In the genomic region with DNA sequence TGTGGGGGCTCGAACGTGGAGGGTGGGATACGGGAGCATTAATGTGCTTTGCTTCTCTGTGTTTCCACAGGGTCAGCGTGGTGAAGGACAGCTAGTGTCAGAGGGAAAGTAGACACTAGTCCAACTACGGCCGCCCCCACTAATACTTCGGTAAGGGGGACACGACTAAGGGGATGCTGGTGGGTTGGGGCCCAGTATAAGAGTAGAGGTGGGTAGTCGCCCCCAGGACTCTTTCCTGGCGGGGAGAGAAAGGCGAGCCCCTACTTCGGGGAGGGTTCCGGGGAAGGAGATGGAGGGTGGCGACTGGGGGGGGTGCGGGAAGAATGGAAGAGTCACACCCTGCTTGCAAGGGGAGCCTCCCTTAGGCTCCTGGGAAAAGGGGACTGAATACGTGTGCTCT, we compare ENCODE assay signal across 8 mouse cellular contexts. TPM values are rescaled to one million over a fixed set of nuclear protein-coding genes. Genes with fewer than 3 reads are reported as not detected.
A peak's percentile ranks its signal among the peaks of the same experiment; 100 is the strongest.
DNase-seq lines count a peak whose midpoint lies in the region; ATAC-seq and TF ChIP-seq lines count a peak whose summit lies in the region.

No protein-coding gene starts in this region.

- no peak overlapping the region for H3K9ac ChIP-seq in hindbrain, postnatal 0 days (replicated peaks; ENCODE audit: low read length)
- H3K9ac ChIP-seq in lung, postnatal 0 days (replicated peaks; ENCODE audit: low read depth): no peak overlapping the region

- peaks cover 25% of the 10 kb centered on the region for H3K4me1 ChIP-seq in thymus, adult 2 months (replicated peaks; ENCODE audit: control insufficient read depth, insufficient read depth, low read length)
- no peaks in the 10 kb centered on the region for H3K4me1 ChIP-seq in hindbrain, postnatal 0 days (ENCODE audit: insufficient read depth, low read length)
- H3K4me1 ChIP-seq in lung, postnatal 0 days (ENCODE audit: insufficient read depth, low read depth, low read length): no peaks in the 10 kb centered on the region

- TF ChIP-seq POLR2A in thymus, adult 2 months (IDR thresholded peaks at IDR 0.05; ENCODE audit: control insufficient read depth, extremely low read depth, insufficient read depth, low read length, poor library complexity): no peak

- H3K27me3 ChIP-seq in thymus, adult 2 months (ENCODE audit: control insufficient read depth, insufficient read depth, low read length): peaks cover 5% of the 10 kb centered on the region; the same call in 1 of the 2 replicates
- H3K27me3 ChIP-seq in hindbrain, postnatal 0 days (ENCODE audit: insufficient read depth, low read length): no peaks in the 10 kb centered on the region
- no peaks in the 10 kb centered on the region for H3K27me3 ChIP-seq in lung, postnatal 0 days (replicated peaks; ENCODE audit: insufficient read depth, low read length)

- no peak for ATAC-seq in CD4-positive, CD25-positive, alpha-beta regulatory T cell, adult 4 months
- 0 out of 2 replicates have a peak, but pooled peaks have one; percentile 1 for ATAC-seq in hindbrain, postnatal 0 days
- ATAC-seq in lung, postnatal 0 days: no peak

- H3K36me3 ChIP-seq in thymus, adult 2 months (ENCODE audit: control insufficient read depth, insufficient read depth, low read length): no peaks in the 10 kb centered on the region
- no peaks in the 10 kb centered on the region for H3K36me3 ChIP-seq in hindbrain, postnatal 0 days (ENCODE audit: insufficient read depth, low read length)
- H3K36me3 ChIP-seq in lung, postnatal 0 days (ENCODE audit: insufficient read depth, low read length): no peaks in the 10 kb centered on the region

- no peak overlapping the region for H3K27ac ChIP-seq in thymus, adult 2 months (ENCODE audit: control insufficient read depth, insufficient read depth, low read length)
- no peak overlapping the region for H3K27ac ChIP-seq in hindbrain, postnatal 0 days
- H3K27ac ChIP-seq in lung, postnatal 0 days (ENCODE audit: low read length): no peak overlapping the region

- H3K4me3 ChIP-seq in thymus, adult 2 months (ENCODE audit: control insufficient read depth, insufficient read depth, low read length): peak overlapping the region; percentile 45
- peak overlapping the region; percentile 54 for H3K4me3 ChIP-seq in hindbrain, postnatal 0 days (ENCODE audit: low read length)
- H3K4me3 ChIP-seq in lung, postnatal 0 days (ENCODE audit: low read depth, low read length): peak overlapping the region; percentile 52

- TF ChIP-seq EP300 in lung, postnatal 0 days (IDR thresholded peaks at IDR 0.05): no peak

- TF ChIP-seq CTCF in thymus, adult 2 months (IDR thresholded peaks at IDR 0.05; ENCODE audit: borderline replicate concordance, control insufficient read depth, extremely low read depth, insufficient read depth, low read length, poor library complexity): no peak
- no peak for TF ChIP-seq CTCF in hindbrain, postnatal 0 days (IDR thresholded peaks at IDR 0.05; ENCODE audit: low read depth)
- no peak for TF ChIP-seq CTCF in lung, postnatal 0 days (IDR thresholded peaks at IDR 0.05)

- DNase-seq in CD4-positive, CD25-positive, alpha-beta regulatory T cell, adult 2 months (ENCODE audit: low read depth, low spot score): peak; percentile 1
- DNase-seq in thymus, adult 2 months: peak; percentile 1
- DNase-seq in thymus, postnatal 0 days (ENCODE audit: low spot score): no peak
- DNase-seq in hindbrain, postnatal 0 days (ENCODE audit: low spot score): no peak
- peak; percentile 5 for DNase-seq in lung, postnatal 0 days (ENCODE audit: low spot score)
- peak; percentile 1 for DNase-seq in thymus, postnatal 25 days
- DNase-seq in frontal cortex, postnatal 10 days (ENCODE audit: low spot score in 2 of 2): no peak

- H3K9me3 ChIP-seq in hindbrain, postnatal 0 days (ENCODE audit: low read length): no peaks in the 10 kb centered on the region
- no peaks in the 10 kb centered on the region for H3K9me3 ChIP-seq in lung, postnatal 0 days (ENCODE audit: low read length)

- 16% methylated on average over 15 of the region's 16 CpGs for WGBS in thymus, adult 2 months
- 34% methylated on average over 16 of the region's 16 CpGs for WGBS in hindbrain, postnatal 0 days
- WGBS in lung, postnatal 0 days: 17% methylated on average over 12 of the region's 16 CpGs

- peak overlapping the region; percentile 66 for H3K4me2 ChIP-seq in hindbrain, postnatal 0 days (ENCODE audit: low read depth, low read length)
- peak overlapping the region; percentile 72 for H3K4me2 ChIP-seq in lung, postnatal 0 days (replicated peaks; ENCODE audit: low read depth, low read length)

RNA-seq across cellular contexts. Expression of gene Bcorl1, which starts 1.6 kb away (rescaled TPM):
- 1 to 10 TPM; 2.3 to 2.7 TPM for polyA plus RNA-seq in CD4-positive, CD25-positive, alpha-beta regulatory T cell, adult 4 months (2017; shearing (Covaris generic))
- 7.8 TPM in 2 replicates for polyA plus RNA-seq in thymus, adult 2 months (2012; rRNA removed)
- polyA plus RNA-seq in thymus, postnatal 0 days (2015; fragmentation: Nextera tagmentation; extraction: Ambion mirVana): 1.4 and 1.8 TPM in 2 replicates
- total RNA-seq in hindbrain, postnatal 0 days (2014; rRNA removed): 7.8 and 8.5 TPM in 2 replicates
- polyA plus RNA-seq in hindbrain, postnatal 0 days (2015; fragmentation: Nextera tagmentation; extraction: Ambion mirVana): 3.3 and 4.0 TPM in 2 replicates
- 3.1 and 3.7 TPM in 2 replicates for polyA plus RNA-seq in lung, postnatal 0 days (2015; fragmentation: Nextera tagmentation; extraction: Ambion mirVana)

Comparison
In these comparisons a context has a peak if more than half of its experiments do, and no peak if none do; other contexts are left out.
1. DNase-seq: peak in CD4-positive, CD25-positive, alpha-beta regulatory T cell, adult 2 months (single experiment), thymus, adult 2 months (single experiment), lung, postnatal 0 days (single experiment) and thymus, postnatal 25 days (single experiment); none in thymus, postnatal 0 days (single experiment), hindbrain, postnatal 0 days (single experiment) and frontal cortex, postnatal 10 days (0 of 2).
2. Peak in every context shown above with its lines, with median percentiles within 50 percentile points of each other: H3K4me3 ChIP-seq.